Mouse (Mus musculus): ENCODE data around the gene Tnrc18.

The Tnrc18 gene

DNA sequence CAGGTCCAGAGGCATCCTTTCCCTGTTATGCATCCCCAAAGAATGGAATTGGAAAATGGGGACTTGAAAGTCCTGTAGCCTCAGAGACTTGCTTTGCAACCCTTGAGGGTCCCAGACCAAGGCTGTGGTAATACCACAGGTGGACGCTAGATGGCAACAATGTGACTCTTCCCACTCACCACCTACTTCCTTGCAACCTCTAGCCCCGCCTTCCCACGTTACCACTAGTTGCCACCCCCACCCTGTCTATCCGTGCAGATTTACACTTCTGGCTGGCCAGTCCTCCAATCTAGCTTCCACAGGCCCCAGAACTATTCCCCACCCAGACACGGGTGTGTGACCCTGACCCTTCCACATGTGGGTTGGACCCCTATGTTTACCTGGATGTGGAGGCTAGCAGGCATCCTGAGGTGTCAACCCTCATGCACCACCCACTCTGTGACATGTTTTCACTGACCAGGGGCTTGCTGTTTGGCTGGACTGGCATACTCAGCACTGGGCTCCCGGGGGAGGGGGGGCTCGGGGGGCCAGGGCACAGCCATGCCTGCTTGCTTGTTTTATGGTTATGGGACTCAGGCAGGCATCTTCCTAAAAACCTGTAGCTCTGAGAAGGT lies 93.8 kb downstream of the Tnrc18 start:
- peak; percentile 47 to 65 for DNase-seq (ENCODE audit: low spot score in 2 of 2)

DNA sequence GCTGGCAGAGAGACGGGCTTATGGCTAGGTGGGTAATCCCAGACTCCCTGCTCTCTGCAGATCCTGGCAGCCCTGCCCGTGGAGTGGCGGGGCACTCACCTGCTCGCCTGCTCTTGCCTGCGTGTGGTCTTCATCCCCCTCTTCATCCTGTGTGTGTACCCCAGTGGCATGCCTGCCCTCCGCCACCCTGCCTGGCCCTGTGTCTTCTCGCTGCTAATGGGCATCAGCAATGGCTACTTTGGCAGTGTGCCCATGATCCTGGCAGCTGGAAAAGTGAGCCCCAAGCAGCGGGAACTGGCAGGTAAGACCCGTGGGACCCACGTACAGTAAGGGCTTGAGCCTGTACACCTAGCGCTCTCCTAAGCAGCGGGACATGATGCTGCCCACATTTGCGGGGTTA lies 97.6 kb downstream of the Tnrc18 start:
- DNase-seq (ENCODE audit: low spot score in 2 of 2) = no peak

DNA sequence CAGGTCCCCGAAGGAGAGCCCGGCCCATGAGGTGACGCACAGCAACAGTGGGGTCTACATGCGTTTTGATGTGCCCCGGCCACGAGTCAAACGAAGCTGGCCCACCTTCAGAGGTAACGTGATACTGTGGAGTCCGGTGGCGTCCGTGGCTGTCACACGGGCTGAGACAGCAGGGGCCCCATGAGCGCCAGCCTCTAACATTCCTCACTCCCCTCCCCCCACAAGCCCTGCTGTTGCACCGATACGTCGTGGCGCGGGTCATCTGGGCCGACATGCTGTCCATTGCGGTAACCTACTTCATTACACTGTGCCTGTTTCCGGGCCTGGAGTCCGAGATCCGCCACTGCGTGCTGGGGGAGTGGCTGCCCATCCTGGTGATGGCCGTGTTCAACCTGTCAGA lies 99.0 kb downstream of the Tnrc18 start:
- no peak for DNase-seq (ENCODE audit: low spot score in 2 of 2)

DNA sequence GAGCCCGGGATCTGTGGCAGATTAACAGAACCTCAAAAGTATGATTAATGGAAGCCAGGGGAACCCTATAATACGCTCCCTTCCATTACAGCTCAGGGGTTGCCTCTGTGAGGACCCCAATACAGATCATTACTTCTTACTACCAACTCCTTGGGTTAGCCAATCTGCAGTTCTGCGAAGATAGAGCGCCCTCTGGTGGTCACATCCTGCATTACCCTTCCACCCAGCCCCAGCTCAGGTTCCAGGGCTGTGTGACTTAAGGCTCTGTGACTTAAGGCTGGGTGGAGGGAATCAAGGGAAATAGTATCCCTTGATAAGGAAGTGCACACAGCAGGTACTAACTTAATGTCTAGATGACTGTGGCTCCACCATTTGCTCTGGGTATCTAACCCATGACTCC lies 99.4 kb downstream of the Tnrc18 start:
- DNase-seq (ENCODE audit: low spot score in 2 of 2) = peak; percentile 59 to 74

DNA sequence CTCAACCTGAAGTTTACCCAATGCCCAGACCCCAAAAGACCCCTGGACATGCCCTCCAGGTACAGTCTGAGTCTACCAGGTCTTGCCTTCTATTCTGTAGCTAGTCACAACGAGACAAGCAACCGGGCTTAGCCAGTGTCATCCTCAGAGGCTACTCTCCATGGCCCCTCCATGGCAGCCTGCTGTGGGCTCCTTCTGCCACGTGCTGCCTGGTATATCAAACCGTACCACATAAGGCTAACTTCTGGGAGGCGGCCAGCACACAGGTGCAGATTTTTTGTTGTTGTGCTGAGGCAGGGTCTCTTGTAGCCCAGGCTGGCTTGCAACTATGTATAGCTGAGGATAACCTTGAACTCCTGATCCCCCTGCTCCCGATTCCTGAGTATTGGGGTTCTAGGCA lies 101.4 kb downstream of the Tnrc18 start:
- DNase-seq (ENCODE audit: low spot score in 2 of 2) = no peak

DNA sequence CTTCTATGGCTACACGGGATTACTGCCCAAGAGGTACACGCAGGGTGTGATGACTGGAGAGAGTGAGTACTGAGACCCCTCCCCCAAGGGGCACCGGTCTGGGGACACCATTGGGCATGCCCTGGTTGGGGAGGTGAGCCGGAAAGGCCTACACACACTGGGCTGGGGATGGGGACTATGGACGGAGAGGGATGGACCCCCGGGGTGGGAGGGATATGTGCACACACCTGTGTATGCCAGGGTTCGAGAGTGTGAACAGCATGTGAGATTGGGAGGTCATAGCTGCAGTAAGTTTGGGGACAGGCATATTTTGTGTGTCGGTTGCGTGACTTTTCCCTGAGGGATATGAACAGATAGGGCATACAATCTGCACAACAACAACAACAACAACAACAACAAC lies 102.4 kb downstream of the Tnrc18 start:
- DNase-seq (ENCODE audit: low spot score in 2 of 2) = no peak

DNA sequence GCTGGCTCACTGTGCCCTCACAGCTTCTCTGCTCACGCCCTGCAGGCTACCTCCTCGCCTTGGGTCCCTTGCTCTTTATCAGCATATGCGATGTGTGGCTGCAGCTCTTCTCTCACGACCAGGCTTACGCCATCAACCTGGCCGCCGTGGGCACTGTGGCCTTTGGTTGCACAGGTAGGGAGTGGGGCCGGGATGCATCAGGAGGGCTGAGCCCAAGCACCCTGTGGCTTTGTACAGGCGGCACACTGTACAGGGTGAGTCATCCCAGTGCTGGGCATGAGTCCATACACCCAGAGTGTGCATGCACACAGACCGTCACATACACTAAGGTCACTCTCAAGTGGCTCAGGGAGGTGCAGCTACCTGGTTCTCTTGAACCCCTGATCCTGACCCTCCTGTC lies 103.5 kb downstream of the Tnrc18 start:
- no peak for DNase-seq (ENCODE audit: low spot score in 2 of 2)

DNA sequence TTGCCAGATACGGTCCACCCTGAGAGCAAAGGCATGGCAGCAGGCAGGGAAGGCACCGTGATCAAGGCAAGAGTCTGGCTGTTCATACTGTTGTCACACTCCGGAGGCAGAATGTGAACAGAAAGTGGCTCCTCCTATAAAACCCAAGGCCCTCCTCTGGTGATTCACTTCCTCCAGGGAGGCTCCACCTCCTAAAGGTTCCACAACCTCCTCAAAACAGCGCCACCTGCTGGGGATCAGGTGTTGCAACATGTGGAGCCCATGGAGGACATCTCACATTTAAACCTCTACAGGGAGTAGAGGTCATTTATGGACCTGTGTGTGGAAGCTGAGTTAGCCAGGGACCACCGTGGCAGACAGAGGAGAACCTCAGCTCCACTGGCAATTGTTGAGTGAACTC lies 105.1 kb downstream of the Tnrc18 start:
- no peak for DNase-seq (ENCODE audit: low spot score in 2 of 2)

DNA sequence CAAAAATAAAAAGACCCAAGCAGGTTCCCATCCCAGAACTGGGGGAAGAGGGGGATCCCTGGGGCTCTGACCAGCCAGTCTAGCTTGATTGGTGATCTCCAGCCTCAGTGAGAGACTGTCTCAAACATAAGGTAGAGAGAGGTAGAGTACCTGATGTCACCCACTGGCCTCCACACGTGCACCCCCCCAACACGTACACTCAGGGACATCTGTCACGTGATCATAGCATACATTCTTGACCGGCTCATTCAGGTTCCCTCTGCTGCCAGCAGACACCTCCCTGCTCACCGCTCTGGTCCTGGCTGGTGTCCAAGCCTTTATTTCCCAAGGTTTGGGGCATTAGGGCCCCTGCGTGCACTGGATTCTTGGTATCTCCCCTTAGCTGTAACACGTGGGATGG lies 108.0 kb downstream of the Tnrc18 start:
- DNase-seq (ENCODE audit: low spot score in 2 of 2) = no peak

DNA sequence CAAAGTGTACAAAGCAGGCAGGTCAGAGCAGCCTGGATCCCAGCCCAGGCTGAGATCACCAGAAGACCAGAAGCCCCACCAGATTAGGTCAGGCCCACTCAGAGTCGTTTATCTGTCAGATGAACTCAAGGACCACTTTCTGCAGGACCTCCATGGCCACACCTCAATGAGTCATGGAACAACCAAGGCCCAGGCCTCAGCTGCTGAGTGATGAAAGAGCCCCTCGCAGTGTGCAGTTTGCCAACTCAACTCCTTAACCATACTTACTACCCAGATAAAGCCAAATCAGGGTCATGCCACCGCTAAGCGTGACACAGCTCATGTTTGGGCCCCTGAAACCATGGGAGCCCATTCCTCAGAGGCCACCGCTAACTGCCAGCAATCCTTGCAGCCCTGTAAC lies 109.8 kb downstream of the Tnrc18 start:
- no peak for DNase-seq (ENCODE audit: low spot score in 2 of 2)

DNA sequence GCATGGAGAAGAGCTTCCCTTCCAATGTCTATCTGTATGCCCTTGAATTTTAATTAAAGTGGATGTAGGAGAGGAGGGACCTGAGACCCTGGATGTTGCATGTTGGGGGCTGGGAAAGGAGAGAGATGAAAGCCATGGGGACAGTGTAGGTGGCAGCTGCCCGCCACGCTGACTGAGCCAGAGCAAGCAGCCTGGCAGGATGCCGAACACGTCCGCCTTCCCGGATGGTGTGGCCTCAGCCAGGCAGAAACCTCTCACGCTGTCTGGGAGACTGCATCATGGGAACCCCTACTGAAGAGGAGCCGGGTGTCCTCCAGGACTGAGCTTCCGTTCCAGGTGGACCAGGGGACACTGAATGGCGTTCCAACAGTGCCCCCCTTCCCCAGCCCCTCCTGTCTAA lies 113.9 kb downstream of the Tnrc18 start:
- DNase-seq (ENCODE audit: low spot score in 2 of 2) = no peak

DNA sequence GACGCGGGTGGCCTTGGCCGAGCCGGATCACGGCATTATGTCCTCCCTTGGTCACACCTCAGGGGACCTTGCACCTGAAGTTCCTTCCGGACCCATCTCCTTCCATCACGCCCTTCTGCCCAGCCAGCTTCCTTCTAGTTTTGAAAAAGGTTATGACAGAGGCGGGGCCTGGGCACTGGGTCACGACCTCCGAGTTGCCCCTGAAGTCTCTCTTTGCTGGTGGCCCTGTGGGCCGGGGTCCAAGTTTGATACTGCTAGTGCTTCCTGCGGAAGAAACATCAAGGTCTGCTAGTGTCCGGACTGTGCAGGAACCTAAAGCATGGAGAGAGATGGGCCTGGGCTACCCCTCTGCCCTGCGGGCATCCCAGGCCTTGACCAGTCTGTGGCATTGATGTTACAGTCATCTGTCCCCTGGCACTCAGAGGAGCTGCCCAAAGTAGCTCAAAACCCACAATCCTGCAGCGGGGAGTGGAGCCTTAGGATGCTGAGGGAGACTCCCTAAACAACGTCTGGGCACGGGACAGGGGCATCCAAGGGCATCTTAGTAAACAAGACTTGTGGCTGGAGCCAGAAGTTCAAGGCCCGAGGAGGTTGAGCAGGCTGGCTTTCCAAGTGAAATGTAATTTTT lies 114.8 kb downstream of the Tnrc18 start:
- no peak for DNase-seq (ENCODE audit: low spot score in 2 of 2)

DNA sequence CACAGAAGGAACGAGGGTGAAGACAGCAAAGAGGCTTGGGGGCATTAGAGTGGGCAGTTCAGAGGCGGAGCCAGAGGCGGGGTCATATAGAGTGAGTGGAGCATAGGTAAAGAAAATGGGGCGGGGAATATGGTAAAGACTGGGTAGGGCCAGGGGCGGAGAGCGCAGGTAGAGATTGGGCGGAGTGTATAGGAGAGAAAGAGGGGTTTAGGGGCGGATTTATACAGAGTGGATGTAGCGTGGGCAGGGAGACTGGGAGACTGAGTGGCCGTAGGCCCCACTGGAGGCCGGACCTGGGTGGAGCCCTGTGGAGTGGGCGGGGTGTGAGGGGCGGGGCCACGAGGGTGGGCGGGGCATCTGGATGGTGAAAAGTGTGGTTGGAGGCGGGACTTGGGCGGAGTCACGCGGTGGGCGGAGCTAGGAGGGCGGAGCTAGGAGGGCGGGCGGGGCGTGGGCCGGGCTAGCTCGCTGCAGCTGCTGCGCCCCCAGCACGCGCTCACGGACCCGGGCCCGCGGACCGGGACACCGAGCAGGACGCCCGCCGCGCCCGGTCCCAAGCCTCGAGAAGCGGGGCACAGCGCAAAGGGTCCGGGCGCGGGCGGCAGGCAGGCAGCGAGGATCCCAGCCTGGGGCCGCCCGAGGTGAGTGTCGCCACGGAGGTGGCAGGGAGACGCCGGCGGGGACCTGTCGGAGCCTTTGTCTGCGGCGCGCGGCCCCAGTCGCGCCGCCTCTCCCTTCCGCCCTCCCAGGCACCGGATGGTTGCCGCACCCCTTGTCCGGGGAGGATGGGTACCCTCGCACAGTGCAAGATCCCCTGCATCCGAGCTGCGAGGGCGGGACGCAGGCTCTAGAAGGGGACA lies 115.6 kb downstream of the Tnrc18 start:
- peak; percentile 38 to 47 for DNase-seq (ENCODE audit: low spot score in 2 of 2)

DNA sequence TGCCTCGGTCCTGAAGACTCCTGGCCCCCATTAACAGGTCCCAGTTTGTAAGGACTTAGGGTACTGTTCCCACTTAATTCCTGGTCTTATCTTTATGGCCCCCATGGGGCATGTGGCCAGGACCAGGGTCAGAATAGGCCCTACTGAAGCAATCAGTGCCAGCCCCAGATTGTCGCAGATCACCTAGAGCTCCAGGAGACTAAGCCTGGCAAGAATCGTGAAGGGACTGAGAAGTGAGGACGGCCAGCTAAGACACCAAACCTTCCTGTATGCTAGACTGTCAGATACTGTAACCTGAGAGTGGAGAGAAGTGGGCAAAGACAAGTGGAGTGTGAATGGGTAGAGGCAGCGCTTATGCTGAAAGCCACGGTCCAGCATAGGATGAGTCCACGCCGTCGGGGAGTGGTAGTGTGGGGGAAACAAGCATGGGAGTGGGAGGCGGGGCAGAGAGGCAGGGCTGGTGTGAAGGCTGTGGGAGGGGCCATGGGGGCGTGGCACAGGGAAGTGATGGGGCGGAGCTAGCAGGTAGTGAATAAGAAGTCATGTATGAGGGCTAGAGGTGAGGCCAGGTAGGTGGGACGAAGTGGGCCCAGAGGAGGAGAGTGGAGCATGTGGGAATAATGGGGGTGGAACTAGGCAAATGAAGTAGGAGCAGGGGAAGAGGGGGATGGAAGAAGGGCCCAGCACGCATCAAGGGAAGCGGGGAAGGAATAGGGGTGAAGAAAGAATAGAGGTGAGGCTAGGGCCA lies 116.4 kb downstream of the Tnrc18 start:
- peak in 1 of 2 experiments; percentile 38 for DNase-seq (ENCODE audit: low spot score in 2 of 2)

DNA sequence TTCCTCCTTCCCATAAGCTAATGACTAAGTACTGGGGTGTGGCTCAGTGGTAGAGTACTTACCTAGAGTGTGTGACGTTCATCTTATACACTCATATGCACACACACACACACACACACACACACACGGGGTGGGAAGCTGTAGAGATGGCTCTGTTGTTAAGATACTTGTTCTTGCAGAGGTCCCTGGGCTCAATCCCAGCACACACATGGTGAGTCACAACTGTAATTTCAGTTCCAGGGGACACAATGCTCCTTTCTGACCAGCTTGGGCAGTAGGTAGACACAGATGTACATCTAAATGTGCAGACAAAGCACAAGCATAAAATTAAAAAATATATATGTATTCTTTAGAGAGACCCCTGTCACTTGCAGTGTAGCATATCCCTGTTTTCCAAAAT lies 119.7 kb downstream of the Tnrc18 start:
- no peak for DNase-seq (ENCODE audit: low spot score in 2 of 2)

DNA sequence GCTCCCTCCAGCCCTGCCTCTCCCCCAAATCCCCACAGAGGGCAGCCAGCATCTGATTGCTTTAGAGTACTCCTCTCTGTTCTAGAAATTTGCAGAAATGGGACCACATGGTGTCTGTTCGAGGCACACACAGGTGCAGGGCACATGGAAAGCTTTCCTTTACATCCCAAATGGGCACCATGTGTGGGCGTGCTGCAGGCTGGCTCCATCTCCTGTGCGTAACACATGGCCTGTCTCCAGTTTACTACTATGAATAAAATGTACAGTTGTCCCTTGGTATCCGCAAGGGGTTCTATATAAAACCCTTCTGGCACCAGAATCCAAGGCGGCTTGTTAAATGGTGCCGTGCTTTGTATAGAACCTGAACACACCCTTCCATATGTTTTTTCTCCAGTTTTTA lies 120.6 kb downstream of the Tnrc18 start:
- no peak for DNase-seq (ENCODE audit: low spot score in 2 of 2)

DNA sequence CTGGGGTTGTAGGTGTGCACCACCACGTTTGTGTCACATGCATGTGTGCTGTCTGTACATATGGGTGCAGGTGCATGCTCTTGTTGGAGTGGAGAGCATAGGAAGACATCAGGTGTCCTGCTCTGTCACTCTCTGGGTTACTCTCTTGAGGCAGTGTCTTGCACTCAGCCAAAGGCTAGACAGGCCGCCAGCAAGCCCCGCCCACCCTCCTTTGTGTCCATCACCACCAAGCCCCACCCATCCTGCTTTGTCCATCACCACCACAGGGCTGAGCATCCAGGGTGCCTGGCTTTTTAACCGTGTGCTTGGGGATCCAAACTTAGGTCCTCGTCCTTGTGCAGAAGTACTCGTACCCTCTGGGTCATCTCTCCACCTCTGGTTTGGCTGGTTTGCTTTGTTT lies 121.2 kb downstream of the Tnrc18 start:
- DNase-seq (ENCODE audit: low spot score in 2 of 2) = no peak

DNA sequence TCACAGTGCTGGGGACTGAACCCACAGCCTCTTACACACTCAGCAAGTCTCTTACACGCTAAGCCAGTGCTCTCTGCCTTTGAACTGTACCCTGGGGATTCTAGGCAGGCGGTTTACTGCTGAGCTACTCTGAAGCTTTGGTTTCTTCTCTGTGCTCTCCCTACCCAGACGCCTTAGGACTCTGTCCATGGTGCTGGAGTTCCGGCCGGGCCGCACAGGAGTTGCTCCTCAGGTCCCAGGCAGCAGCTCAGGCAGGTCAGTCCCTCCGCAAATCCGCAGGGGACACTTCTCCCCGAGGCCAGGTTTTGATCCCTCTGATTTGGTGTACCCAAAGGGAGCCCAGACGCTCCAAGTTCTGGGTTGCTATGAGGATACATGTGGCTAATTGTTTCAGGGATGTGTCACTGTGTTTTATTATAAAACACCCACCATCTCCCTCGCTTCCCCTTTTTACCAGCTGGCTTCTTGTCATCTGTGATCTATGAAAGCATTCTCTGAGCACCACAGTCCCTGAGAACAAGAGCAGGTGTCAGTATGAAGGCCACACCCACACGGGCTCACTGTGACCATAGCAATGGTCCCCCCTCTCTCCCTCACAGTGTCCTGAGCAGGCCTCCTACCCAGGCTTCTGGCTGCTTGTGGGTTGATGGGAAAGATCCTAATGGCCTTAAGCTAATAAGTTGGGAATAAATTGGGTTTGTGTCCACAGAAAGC lies 122.7 kb downstream of the Tnrc18 start:
- no peak for DNase-seq (ENCODE audit: low spot score in 2 of 2)

DNA sequence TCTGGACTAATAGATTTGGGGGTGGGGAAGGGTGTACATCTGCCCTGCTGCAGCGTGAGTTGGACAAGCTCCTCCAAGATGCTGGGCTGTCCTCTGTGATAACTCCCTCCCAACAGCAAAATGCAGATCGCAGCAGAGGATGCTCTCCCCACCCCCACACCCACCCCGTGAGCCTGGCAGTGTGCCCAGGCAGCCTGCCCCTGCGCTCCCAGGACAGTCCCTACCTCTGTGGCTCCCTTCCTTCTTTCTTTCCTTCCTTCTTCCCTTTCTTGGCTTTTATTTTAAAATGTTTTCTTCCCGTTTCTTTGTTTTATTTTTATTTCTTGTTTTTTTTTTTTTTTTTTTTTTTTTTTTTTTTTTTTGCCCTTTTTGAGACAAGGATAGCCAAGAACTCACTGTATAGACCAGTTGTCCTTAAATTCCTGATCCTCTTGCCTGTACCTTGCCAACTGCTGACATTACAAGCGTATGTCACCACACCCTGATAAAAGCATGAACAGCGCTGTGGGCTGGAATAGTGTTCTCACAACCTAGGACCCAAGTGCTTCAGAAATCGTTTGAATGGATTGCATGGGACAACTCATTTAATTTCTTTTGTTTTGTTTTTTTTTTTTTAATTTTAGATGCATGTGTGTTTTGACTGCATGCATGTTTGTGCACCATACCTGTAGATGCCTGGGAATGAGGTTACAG lies 123.6 kb downstream of the Tnrc18 start:
- no peak for DNase-seq (ENCODE audit: low spot score in 2 of 2)

DNA sequence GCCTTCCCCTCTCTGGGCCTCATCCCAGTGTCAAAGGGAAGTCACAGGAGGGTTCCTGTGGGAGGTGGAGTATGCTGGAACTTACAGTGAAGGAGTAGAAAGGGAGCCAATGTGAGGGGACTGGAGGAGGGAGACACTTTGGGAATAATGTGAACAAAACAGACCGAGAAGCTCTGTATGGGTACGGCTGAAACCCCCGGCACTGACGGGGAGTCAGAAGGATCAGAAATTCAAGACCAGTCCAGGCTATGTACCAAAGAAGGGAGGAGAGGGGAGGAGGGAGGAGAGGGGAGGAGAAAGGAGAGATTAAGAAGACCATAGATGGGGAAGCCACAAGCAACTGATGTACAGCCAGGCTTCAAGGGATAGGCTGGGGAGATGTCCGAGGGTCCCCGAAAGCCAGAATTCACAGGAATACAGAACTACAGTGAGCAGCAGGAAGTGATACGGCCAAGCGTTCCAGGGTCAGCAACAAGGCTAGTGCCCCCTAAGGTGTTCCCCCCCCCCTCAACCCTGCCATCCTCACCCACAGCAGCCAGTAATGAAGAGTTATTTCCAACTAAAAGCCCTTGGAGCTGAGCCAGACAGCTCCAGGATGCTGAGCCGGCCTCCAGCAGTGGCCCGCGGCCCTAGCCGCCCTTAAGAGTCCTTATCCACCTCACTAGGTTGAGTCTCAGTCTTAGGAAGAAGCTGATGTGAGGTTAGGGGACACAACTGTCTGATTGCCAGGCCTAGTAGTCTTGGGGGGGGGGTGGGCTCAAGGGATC lies 124.3 kb downstream of the Tnrc18 start:
- DNase-seq (ENCODE audit: low spot score in 2 of 2) = no peak

All from natural killer cell, adult 2 months (primary cell).